In genomic region chr13:31618919-31619655, GRCm38 (mm10) we compare ENCODE assay signal across 12 mouse cellular contexts. TPM values are rescaled to one million over a fixed set of nuclear protein-coding genes. Genes with fewer than 3 reads are reported as not detected.
A peak's percentile ranks its signal among the peaks of the same experiment; 100 is the strongest.
DNase-seq lines count a peak whose midpoint lies in the region; ATAC-seq and TF ChIP-seq lines count a peak whose summit lies in the region.
"Had no signal": no experiment of that assay in that cellular context is flagged by ENCODE, and none has a peak within 500 bp of the region (broad histone marks: within the 10 kb centered on the region; RNA-seq: fewer than 3 reads in every experiment).

No protein-coding gene starts in this region.

- peaks cover 93% of the 10 kb centered on the region for H3K27me3 ChIP-seq in forebrain, embryonic 14.5 days (replicated peaks; ENCODE audit: control insufficient read depth, insufficient read depth, low read length)
- peaks cover 95% of the 10 kb centered on the region for H3K27me3 ChIP-seq in forebrain, postnatal 0 days (ENCODE audit: insufficient read depth, low read length)
- H3K27me3 ChIP-seq in lung, embryonic 15.5 days: peaks cover 97% of the 10 kb centered on the region
- peaks cover 60% of the 10 kb centered on the region for H3K27me3 ChIP-seq in intestine, embryonic 15.5 days (replicated peaks)
- H3K27me3 ChIP-seq in small intestine, adult 2 months (ENCODE audit: control insufficient read depth, insufficient read depth, low read length): peaks cover 58% of the 10 kb centered on the region

- H3K4me1 ChIP-seq in forebrain, embryonic 14.5 days (ENCODE audit: control insufficient read depth, insufficient read depth, low read length): no peaks in the 10 kb centered on the region; the same call in 1 of the 2 replicates
- no peaks in the 10 kb centered on the region for H3K4me1 ChIP-seq in forebrain, postnatal 0 days (ENCODE audit: insufficient read depth)
- H3K4me1 ChIP-seq in lung, embryonic 15.5 days: peaks cover 40% of the 10 kb centered on the region
- no peaks in the 10 kb centered on the region for H3K4me1 ChIP-seq in lung, adult 2 months (ENCODE audit: control insufficient read depth, insufficient read depth, low read length)
- H3K4me1 ChIP-seq in intestine, embryonic 15.5 days (replicated peaks): peaks cover 16% of the 10 kb centered on the region
- no peaks in the 10 kb centered on the region for H3K4me1 ChIP-seq in small intestine, adult 2 months (ENCODE audit: control insufficient read depth, insufficient read depth, insufficient read length, low read length)

- no peak overlapping the region for H3K27ac ChIP-seq in forebrain, embryonic 14.5 days (ENCODE audit: low read depth, low read length)
- H3K27ac ChIP-seq in forebrain, postnatal 0 days (ENCODE audit: low read depth, low read length): no peak overlapping the region
- H3K27ac ChIP-seq in lung, embryonic 15.5 days: peak overlapping the region; percentile 77
- H3K27ac ChIP-seq in intestine, embryonic 15.5 days: peak overlapping the region; percentile 42
- peak overlapping the region; percentile 64 for H3K27ac ChIP-seq in small intestine, adult 2 months (ENCODE audit: insufficient read depth, low read depth, low read length)
- H3K27ac ChIP-seq in gastrocnemius, adult 2 months: no peak overlapping the region
- H3K27ac ChIP-seq: liver, embryonic 13.5 days had no signal

- no peak overlapping the region for H3K4me3 ChIP-seq in forebrain, embryonic 14.5 days (ENCODE audit: low read depth, low read length)
- no peak overlapping the region for H3K4me3 ChIP-seq in forebrain, postnatal 0 days (ENCODE audit: low read depth, low read length)
- peak overlapping the region; percentile 41 for H3K4me3 ChIP-seq in lung, embryonic 15.5 days
- no peak overlapping the region for H3K4me3 ChIP-seq in lung, adult 2 months (replicated peaks; ENCODE audit: extremely low read depth, low read depth, low read length)
- H3K4me3 ChIP-seq in intestine, embryonic 15.5 days (replicated peaks): peak overlapping the region; percentile 39
- H3K4me3 ChIP-seq in small intestine, adult 2 months (ENCODE audit: low read depth, low read length): peak overlapping the region; percentile 21; the same call in 1 of the 2 replicates
- no peak overlapping the region for H3K4me3 ChIP-seq in gastrocnemius, adult 2 months
- H3K4me3 ChIP-seq: liver, embryonic 13.5 days had no signal

- no peak for TF ChIP-seq CTCF in forebrain, postnatal 0 days (IDR thresholded peaks at IDR 0.05; ENCODE audit: low read depth)
- no peak for TF ChIP-seq CTCF in lung, adult 2 months (IDR thresholded peaks at IDR 0.05; ENCODE audit: insufficient read depth, low read length)
- TF ChIP-seq CTCF in small intestine, adult 2 months (IDR thresholded peaks at IDR 0.05; ENCODE audit: extremely low read depth, insufficient read length, insufficient replicate concordance, low read depth, low read length): no peak
- TF ChIP-seq CTCF in gastrocnemius, adult 2 months (IDR thresholded peaks at IDR 0.05): no peak

- H3K36me3 ChIP-seq in forebrain, embryonic 14.5 days (ENCODE audit: control insufficient read depth, insufficient read depth, low read length): no peaks in the 10 kb centered on the region
- no peaks in the 10 kb centered on the region for H3K36me3 ChIP-seq in forebrain, postnatal 0 days (ENCODE audit: insufficient read depth)
- H3K36me3 ChIP-seq in lung, embryonic 15.5 days: no peaks in the 10 kb centered on the region
- H3K36me3 ChIP-seq in intestine, embryonic 15.5 days: no peaks in the 10 kb centered on the region
- no peaks in the 10 kb centered on the region for H3K36me3 ChIP-seq in small intestine, adult 2 months (ENCODE audit: control insufficient read depth, insufficient read depth, low read length)
- H3K36me3 ChIP-seq: liver, embryonic 13.5 days; neural tube, embryonic 13.5 days had no signal

- H3K4me2 ChIP-seq in forebrain, embryonic 14.5 days (ENCODE audit: low read length): 0 out of 2 replicates have a peak overlapping the region, but pooled peaks have one; percentile 55
- no peak overlapping the region; the same call in 1 of the 2 replicates for H3K4me2 ChIP-seq in forebrain, postnatal 0 days (ENCODE audit: low read depth)
- peak overlapping the region; percentile 81 for H3K4me2 ChIP-seq in lung, embryonic 15.5 days
- peak overlapping the region; percentile 77 for H3K4me2 ChIP-seq in intestine, embryonic 15.5 days (replicated peaks)

- H3K9me3 ChIP-seq in forebrain, embryonic 14.5 days (replicated peaks; ENCODE audit: control insufficient read depth, low read length): no peaks in the 10 kb centered on the region
- no peaks in the 10 kb centered on the region for H3K9me3 ChIP-seq in forebrain, postnatal 0 days (ENCODE audit: low read length)
- no peaks in the 10 kb centered on the region for H3K9me3 ChIP-seq in lung, embryonic 15.5 days
- H3K9me3 ChIP-seq in intestine, embryonic 15.5 days: no peaks in the 10 kb centered on the region
- H3K9me3 ChIP-seq: liver, embryonic 13.5 days; neural tube, embryonic 13.5 days had no signal

- no peak for DNase-seq in forebrain, embryonic 14.5 days (ENCODE audit: low spot score)
- DNase-seq in forebrain, postnatal 0 days: no peak
- no peak for DNase-seq in lung, adult 2 months
- DNase-seq in gastrocnemius, adult 2 months: no peak
- no peak for DNase-seq in ovary, postnatal 36 days (ENCODE audit: low spot score)
- DNase-seq: liver, embryonic 13.5 days had no signal

- no peak overlapping the region for H3K9ac ChIP-seq in forebrain, embryonic 14.5 days (ENCODE audit: low read length)
- no peak overlapping the region for H3K9ac ChIP-seq in forebrain, postnatal 0 days
- peak overlapping the region; percentile 8; the same call in 1 of the 2 replicates for H3K9ac ChIP-seq in lung, embryonic 15.5 days
- peak overlapping the region; percentile 33; the same call in 1 of the 2 replicates for H3K9ac ChIP-seq in intestine, embryonic 15.5 days
- H3K9ac ChIP-seq: liver, embryonic 13.5 days; neural tube, embryonic 13.5 days had no signal

- no peak for TF ChIP-seq POLR2A in lung, adult 2 months (IDR thresholded peaks at IDR 0.05; ENCODE audit: borderline replicate concordance, extremely low read depth, low read depth, low read length)
- TF ChIP-seq POLR2A in small intestine, adult 2 months (IDR thresholded peaks at IDR 0.05; ENCODE audit: low read depth, low read length): no peak

- intact Hi-C loops in gastrocnemius, adult 2 months (cut with DNase I): loop anchor here (1.0 to 10.0 kb wide), 5 partner anchors 414 to 732 kb away; no protein-coding TSS in a partner anchor

- 2% methylated on average over 18 of the region's 18 CpGs for WGBS in forebrain, embryonic 14.5 days
- 3% methylated on average over 18 of the region's 18 CpGs for WGBS in forebrain, postnatal 0 days
- 2% methylated on average over 18 of the region's 18 CpGs for WGBS in lung, embryonic 15.5 days
- 7% methylated on average over 18 of the region's 18 CpGs for WGBS in lung, adult 2 months
- WGBS in intestine, embryonic 15.5 days: 6% methylated on average over 18 of the region's 18 CpGs
- 9% methylated on average over 18 of the region's 18 CpGs for WGBS in small intestine, adult 2 months

- ATAC-seq in forebrain, embryonic 14.5 days: peak; percentile 3; the same call in 1 of the 2 replicates
- no peak for ATAC-seq in forebrain, postnatal 0 days
- ATAC-seq in lung, embryonic 15.5 days (ENCODE audit: borderline replicate concordance, extremely low read depth, low FRiP score, low TSS enrichment): peak; percentile 69; the same call in 1 of the 2 replicates
- peak; percentile 50 for ATAC-seq in intestine, embryonic 15.5 days

RNA-seq across cellular contexts. Expression of gene Foxf2, which starts 6.5 kb away (rescaled TPM):
- 2.2 and 2.4 TPM in 2 replicates for polyA plus RNA-seq in forebrain, embryonic 14.5 days (2014; fragmentation: Nextera tagmentation; extraction: Ambion mirVana)
- total RNA-seq in forebrain, postnatal 0 days (2014; rRNA removed): 4.6 and 7.8 TPM in 2 replicates
- 4.1 and 5.7 TPM in 2 replicates for polyA plus RNA-seq in forebrain, postnatal 0 days (2015; fragmentation: Nextera tagmentation; extraction: Ambion mirVana)
- 29.5 and 30.4 TPM in 2 replicates for polyA plus RNA-seq in lung, embryonic 15.5 days (2015; fragmentation: Nextera tagmentation; extraction: Ambion mirVana)
- 64.7 and 69.8 TPM in 2 replicates for polyA plus RNA-seq in lung, adult 2 months (2012; rRNA removed)
- polyA plus RNA-seq in intestine, embryonic 15.5 days (2015; fragmentation: Nextera tagmentation; extraction: Ambion mirVana): 17.7 and 20.1 TPM in 2 replicates
- 28.4 and 41.4 TPM in 2 replicates for polyA plus RNA-seq in small intestine, adult 2 months (2012; rRNA removed)
- total RNA-seq in gastrocnemius, adult 2 months (2021): under 1 TPM in 1 of 2 experiments, not detected in 1; 0.10 TPM
- total RNA-seq: adrenal gland, postnatal 25 days; gastrocnemius, postnatal 10 days had no signal
- polyA plus RNA-seq: liver, embryonic 13.5 days had no signal

RNA-seq across cellular contexts. Expression of gene A530084C06Rik, which starts 60.0 kb away (rescaled TPM):
- not detected in 2 replicates for polyA plus RNA-seq in forebrain, embryonic 14.5 days (2014; fragmentation: Nextera tagmentation; extraction: Ambion mirVana)
- 0.69 and 2.8 TPM in 2 replicates for total RNA-seq in forebrain, postnatal 0 days (2014; rRNA removed)
- polyA plus RNA-seq in forebrain, postnatal 0 days (2015; fragmentation: Nextera tagmentation; extraction: Ambion mirVana): not detected in 2 replicates
- not detected in 2 replicates for polyA plus RNA-seq in lung, embryonic 15.5 days (2015; fragmentation: Nextera tagmentation; extraction: Ambion mirVana)
- polyA plus RNA-seq in lung, adult 2 months (2012; rRNA removed): 0.67 and 0.88 TPM in 2 replicates
- polyA plus RNA-seq in intestine, embryonic 15.5 days (2015; fragmentation: Nextera tagmentation; extraction: Ambion mirVana): not detected in 2 replicates
- polyA plus RNA-seq in small intestine, adult 2 months (2012; rRNA removed): 0.56 and 0.88 TPM in 2 replicates
- not detected for total RNA-seq in gastrocnemius, adult 2 months (2021)
- total RNA-seq: gastrocnemius, postnatal 10 days had no signal
- polyA plus RNA-seq: liver, embryonic 13.5 days; neural tube, embryonic 13.5 days had no signal

Comparison
In these comparisons a context has a peak if more than half of its experiments do, and no peak if none do; other contexts are left out.
1. H3K4me3 ChIP-seq: peak in lung, embryonic 15.5 days (single experiment), intestine, embryonic 15.5 days (single experiment) and small intestine, adult 2 months (single experiment); none in forebrain, embryonic 14.5 days (single experiment), forebrain, postnatal 0 days (single experiment), lung, adult 2 months (single experiment) and gastrocnemius, adult 2 months (single experiment).
2. H3K27ac ChIP-seq: peak in lung, embryonic 15.5 days (single experiment), intestine, embryonic 15.5 days (single experiment) and small intestine, adult 2 months (single experiment); none in forebrain, embryonic 14.5 days (single experiment), forebrain, postnatal 0 days (single experiment) and gastrocnemius, adult 2 months (single experiment).
3. H3K9ac ChIP-seq: peak in lung, embryonic 15.5 days (single experiment) and intestine, embryonic 15.5 days (single experiment); none in forebrain, embryonic 14.5 days (single experiment) and forebrain, postnatal 0 days (single experiment).